Mouse (Mus musculus) hindbrain, embryonic 15.5 days (tissue): Measurements from ENCODE around the gene Tex13a. TPM values are rescaled to one million over a fixed set of nuclear protein-coding genes. Genes with fewer than 3 reads are reported as not detected.

Experiments
- ATAC-seq: fragments of 200-750 bp; cut with Nextera tagmentation; 2 replicates; pipeline ENCODE4 v1.8.0; 2017; ENCODE audit warnings: low read depth, moderate number of reproducible peaks, moderate TSS enrichment; ENCODE audit not compliant: low FRiP score
- H3K27ac ChIP-seq: fragments of 300-500 bp; sonication (generic); replicated peaks from 2 replicates; pipeline ENCODE4 v1.5.1; 2015; ENCODE audit warnings: mild to moderate bottlenecking, inconsistent platforms
- H3K27me3 ChIP-seq: fragments of 300-500 bp; sonication (generic); 2 replicates; pipeline ENCODE4 v1.6.1; 2015; ENCODE audit warnings: control low read depth, inconsistent platforms
- H3K36me3 ChIP-seq: fragments of 300-500 bp; sonication (generic); 2 replicates; pipeline ENCODE4 v1.6.1; 2015; ENCODE audit warnings: control low read depth, inconsistent platforms
- H3K4me1 ChIP-seq: fragments of 300-500 bp; sonication (generic); replicated peaks from 2 replicates; pipeline ENCODE4 v1.6.1; 2015; ENCODE audit warnings: control low read depth, inconsistent platforms
- H3K4me2 ChIP-seq: fragments of 300-500 bp; sonication (generic); 2 replicates; pipeline ENCODE4 v1.6.1; 2015; ENCODE audit warnings: moderate library complexity, mild to moderate bottlenecking, inconsistent platforms
- H3K4me3 ChIP-seq: fragments of 300-500 bp; sonication (generic); 2 replicates; pipeline ENCODE4 v1.5.1; 2015; ENCODE audit warnings: mild to moderate bottlenecking, inconsistent platforms
- H3K9ac ChIP-seq: fragments of 300-500 bp; sonication (generic); 2 replicates; pipeline ENCODE4 v1.6.1; 2015; ENCODE audit warnings: inconsistent platforms
- H3K9me3 ChIP-seq: fragments of 300-500 bp; sonication (generic); 2 replicates; pipeline ENCODE4 v1.6.1; 2016; ENCODE audit warnings: control low read depth, inconsistent platforms
- WGBS: fragments of 180-500 bp; shearing (Covaris S2); methylation state at CpG from one replicate; pipeline ENCODE4 v1.1.7; 2015; 5-methylcytosine and 5-hydroxymethylcytosine counted together
- polyA plus RNA-seq: library from polyadenylated mRNA; unstranded; fragments of >200 nt; fragmentation: Nextera tagmentation; extraction: Ambion mirVana; gene quantifications from 2 replicates; pipeline ENCODE4 v1.2.1, GENCODE M21; 2015

The Tex13a gene
- not detected in 2 replicates for polyA plus RNA-seq

GRCm38 (mm10) chrX:138209480-138209879 lies at the start of gene Tex13a:
TSS of gene Tex13a (minus strand) at chrX:138209580.
- no peak for ATAC-seq
- 94% methylated on average over 3 of the region's 3 CpGs for whole genome bisulfite sequencing
- no peak within 1 kb of the TSS for H3K4me3 ChIP-seq
- H3K4me1 ChIP-seq = no peaks in the 10 kb centered on the region
- H3K9ac ChIP-seq = no peak within 1 kb of the TSS
- H3K27ac ChIP-seq = no peak within 1 kb of the TSS
- no peaks in the 10 kb centered on the region for H3K9me3 ChIP-seq
- H3K4me2 ChIP-seq = no peak within 1 kb of the TSS
- H3K27me3 ChIP-seq = no peaks in the 10 kb centered on the region
- H3K36me3 ChIP-seq = no peaks in the 10 kb centered on the region

GRCm38 (mm10) chrX:138234626-138235025 lies 25.2 kb upstream of the Tex13a start:
- Histone ChIP-seq H3K36me3 (no peaks in the 10 kb centered on the region), H3K9me3 (no peaks in the 10 kb centered on the region), H3K4me2 (no peak overlapping the region), H3K9ac (no peak overlapping the region), H3K4me1 (no peaks in the 10 kb centered on the region), H3K27me3 (no peaks in the 10 kb centered on the region), H3K4me3 (no peak overlapping the region), H3K27ac (no peak overlapping the region)
- ATAC-seq = no peak
- 62% methylated on average over 4 of the region's 4 CpGs for WGBS

GRCm38 (mm10) chrX:138170146-138170545 lies 39.2 kb downstream of the Tex13a start:
- no peaks in the 10 kb centered on the region for H3K4me1 ChIP-seq
- no peaks in the 10 kb centered on the region for H3K27me3 ChIP-seq
- 21% methylated on average over 3 of the region's 3 CpGs for WGBS
- H3K4me2 ChIP-seq = no peak overlapping the region
- ATAC-seq = no peak
- H3K9me3 ChIP-seq = no peaks in the 10 kb centered on the region
- H3K4me3 ChIP-seq = no peak overlapping the region
- no peaks in the 10 kb centered on the region for H3K36me3 ChIP-seq
- no peak overlapping the region for H3K27ac ChIP-seq
- no peak overlapping the region for H3K9ac ChIP-seq
